Mouse (Mus musculus) kidney, adult 2 months (tissue): ENCODE measurements at regions not wholly inside any gene's neighbourhood (a gene's known extent, or its start where the extent isn't known, plus 50 kb on each side); places are given as distances from the start of the nearest gene placed in this dataset.

Source experiments
- CTCF ChIP-seq: fragments of 200-500 bp; conservative IDR thresholded peaks from 2 replicates; pipeline ENCODE4 v1.5.1; 2011; ENCODE audit warnings: low read depth, mild to moderate bottlenecking, control low read depth, low read length, moderate library complexity, mixed read lengths; ENCODE audit not compliant: insufficient read depth, insufficient read length
- POLR2A ChIP-seq: fragments of 200-500 bp; IDR thresholded peaks from one replicate; pipeline ENCODE4 v1.6.1; 2011; ENCODE audit warnings: low read depth, low read length, control low read depth

GRCm38 (mm10) chr9:116281654-116282053 is 106.5 kb upstream of the Tgfbr2 start:
- no peak for TF ChIP-seq CTCF
- TF ChIP-seq POLR2A = no peak
